In genomic region chr17:80180468-80180867, GRCm38 (mm10) we compare ENCODE assay signal across 14 mouse cellular contexts. TPM values are rescaled to one million over a fixed set of nuclear protein-coding genes. Genes with fewer than 3 reads are reported as not detected.
DNase-seq lines count a peak whose midpoint lies in the region; ATAC-seq and TF ChIP-seq lines count a peak whose summit lies in the region.
"Had no signal": no experiment of that assay in that cellular context is flagged by ENCODE, and none has a peak within 500 bp of the region (broad histone marks: within the 10 kb centered on the region; RNA-seq: fewer than 3 reads in every experiment).

No protein-coding gene starts in this region.

- no peak overlapping the region for H3K4me3 ChIP-seq in forebrain, embryonic 12.5 days (replicated peaks)
- no peak overlapping the region for H3K4me3 ChIP-seq in forebrain, postnatal 0 days (ENCODE audit: low read depth, low read length)
- H3K4me3 ChIP-seq in liver, embryonic 11.5 days (ENCODE audit: low read depth, low read length), result no peak overlapping the region
- no peak overlapping the region for H3K4me3 ChIP-seq in hindbrain, embryonic 15.5 days
- no peak overlapping the region for H3K4me3 ChIP-seq in neural tube, embryonic 13.5 days
- H3K4me3 ChIP-seq: heart, adult 2 months; liver, embryonic 15.5 days had no signal

- H3K4me1 ChIP-seq in forebrain, embryonic 12.5 days, result no peaks in the 10 kb centered on the region
- H3K4me1 ChIP-seq in forebrain, postnatal 0 days (ENCODE audit: insufficient read depth), result no peaks in the 10 kb centered on the region; the same call in 1 of the 2 replicates
- H3K4me1 ChIP-seq in liver, embryonic 11.5 days (replicated peaks; ENCODE audit: control insufficient read depth, insufficient read depth, low read length), result no peaks in the 10 kb centered on the region
- H3K4me1 ChIP-seq in hindbrain, embryonic 15.5 days (replicated peaks), result no peaks in the 10 kb centered on the region
- H3K4me1 ChIP-seq in neural tube, embryonic 13.5 days (replicated peaks), result no peaks in the 10 kb centered on the region
- H3K4me1 ChIP-seq: liver, embryonic 15.5 days had no signal

- H3K36me3 ChIP-seq in forebrain, embryonic 12.5 days (replicated peaks), result no peaks in the 10 kb centered on the region
- H3K36me3 ChIP-seq in forebrain, postnatal 0 days (ENCODE audit: insufficient read depth), result no peaks in the 10 kb centered on the region
- H3K36me3 ChIP-seq in liver, embryonic 11.5 days (ENCODE audit: control insufficient read depth, insufficient read depth, low read length), result no peaks in the 10 kb centered on the region
- no peaks in the 10 kb centered on the region for H3K36me3 ChIP-seq in hindbrain, embryonic 15.5 days
- no peaks in the 10 kb centered on the region for H3K36me3 ChIP-seq in neural tube, embryonic 13.5 days
- H3K36me3 ChIP-seq: liver, embryonic 15.5 days had no signal

- no peak overlapping the region for H3K27ac ChIP-seq in forebrain, embryonic 12.5 days
- H3K27ac ChIP-seq in forebrain, postnatal 0 days (ENCODE audit: low read depth, low read length), result no peak overlapping the region
- H3K27ac ChIP-seq in liver, embryonic 11.5 days (ENCODE audit: low read depth, low read length), result no peak overlapping the region
- no peak overlapping the region for H3K27ac ChIP-seq in hindbrain, embryonic 15.5 days (replicated peaks)
- H3K27ac ChIP-seq in neural tube, embryonic 13.5 days (replicated peaks), result no peak overlapping the region
- H3K27ac ChIP-seq: heart, adult 2 months; liver, embryonic 15.5 days had no signal

- H3K9me3 ChIP-seq in forebrain, embryonic 12.5 days, result no peaks in the 10 kb centered on the region
- no peaks in the 10 kb centered on the region for H3K9me3 ChIP-seq in forebrain, postnatal 0 days (ENCODE audit: low read length)
- no peaks in the 10 kb centered on the region for H3K9me3 ChIP-seq in liver, embryonic 11.5 days (ENCODE audit: control insufficient read depth, low read length)
- H3K9me3 ChIP-seq in hindbrain, embryonic 15.5 days, result no peaks in the 10 kb centered on the region
- no peaks in the 10 kb centered on the region for H3K9me3 ChIP-seq in neural tube, embryonic 13.5 days
- H3K9me3 ChIP-seq: liver, embryonic 15.5 days had no signal

- no peak for TF ChIP-seq CTCF in forebrain, postnatal 0 days (IDR thresholded peaks at IDR 0.05; ENCODE audit: low read depth)

- no peak overlapping the region for H3K9ac ChIP-seq in forebrain, embryonic 12.5 days
- H3K9ac ChIP-seq in forebrain, postnatal 0 days, result no peak overlapping the region
- H3K9ac ChIP-seq in liver, embryonic 11.5 days (ENCODE audit: low read depth, low read length), result no peak overlapping the region
- H3K9ac ChIP-seq in hindbrain, embryonic 15.5 days, result no peak overlapping the region
- no peak overlapping the region for H3K9ac ChIP-seq in neural tube, embryonic 13.5 days
- H3K9ac ChIP-seq: liver, embryonic 15.5 days had no signal

- no peaks in the 10 kb centered on the region for H3K27me3 ChIP-seq in forebrain, embryonic 12.5 days
- no peaks in the 10 kb centered on the region for H3K27me3 ChIP-seq in forebrain, postnatal 0 days (ENCODE audit: insufficient read depth, low read length)
- H3K27me3 ChIP-seq in liver, embryonic 11.5 days (replicated peaks; ENCODE audit: control insufficient read depth, insufficient read depth, low read length), result no peaks in the 10 kb centered on the region
- no peaks in the 10 kb centered on the region for H3K27me3 ChIP-seq in hindbrain, embryonic 15.5 days
- no peaks in the 10 kb centered on the region for H3K27me3 ChIP-seq in neural tube, embryonic 13.5 days
- H3K27me3 ChIP-seq: liver, embryonic 15.5 days had no signal

- no peak for DNase-seq in forebrain, postnatal 0 days
- DNase-seq in liver, embryonic 11.5 days (ENCODE audit: low spot score), result no peak
- no peak for DNase-seq in liver
- DNase-seq in layer of hippocampus, postnatal 14 days (ENCODE audit: low spot score in 2 of 2), result no peak
- DNase-seq in urinary bladder, adult 2 months (ENCODE audit: low spot score), result no peak

- ATAC-seq in forebrain, embryonic 12.5 days (ENCODE audit: low FRiP score), result peak; percentile 65
- no peak for ATAC-seq in forebrain, postnatal 0 days
- ATAC-seq in liver, embryonic 11.5 days (replicated peaks; ENCODE audit: low FRiP score), result peak; percentile 22; the same call in 1 of the 2 replicates
- peak; percentile 31; the same call in 1 of the 2 replicates for ATAC-seq in hindbrain, embryonic 15.5 days (ENCODE audit: low FRiP score, low read depth)
- peak; percentile 87 for ATAC-seq in neural tube, embryonic 13.5 days (ENCODE audit: low read depth)

- no peak overlapping the region for H3K4me2 ChIP-seq in forebrain, embryonic 12.5 days
- no peak overlapping the region for H3K4me2 ChIP-seq in forebrain, postnatal 0 days (ENCODE audit: low read depth)
- H3K4me2 ChIP-seq in liver, embryonic 11.5 days, result no peak overlapping the region
- H3K4me2 ChIP-seq in hindbrain, embryonic 15.5 days, result no peak overlapping the region
- H3K4me2 ChIP-seq in neural tube, embryonic 13.5 days, result no peak overlapping the region
- H3K4me2 ChIP-seq: liver, embryonic 15.5 days had no signal

RNA-seq across cellular contexts. Expression of gene Srsf7, which starts 26.6 kb away (rescaled TPM):
- 784 and 786 TPM in 2 replicates for polyA plus RNA-seq in forebrain, embryonic 12.5 days (2016; fragmentation: Nextera tagmentation; extraction: Ambion mirVana)
- total RNA-seq in forebrain, postnatal 0 days (2014; rRNA removed), result 228 and 253 TPM in 2 replicates
- 251 and 279 TPM in 2 replicates for polyA plus RNA-seq in forebrain, postnatal 0 days (2015; fragmentation: Nextera tagmentation; extraction: Ambion mirVana)
- polyA plus RNA-seq in liver, embryonic 11.5 days (2014; fragmentation: Nextera tagmentation; extraction: Ambion mirVana), result 649 and 673 TPM in 2 replicates
- polyA plus RNA-seq in hindbrain, embryonic 15.5 days (2015; fragmentation: Nextera tagmentation; extraction: Ambion mirVana), result 372 and 395 TPM in 2 replicates
- polyA plus RNA-seq in neural tube, embryonic 13.5 days (2015; fragmentation: Nextera tagmentation; extraction: Ambion mirVana), result 470 and 550 TPM in 2 replicates
- total RNA-seq in layer of hippocampus, postnatal 14 days (2021), result 100 to 1,000 TPM; 109 to 120 TPM
- polyA plus RNA-seq in urinary bladder, adult 2 months (2012; rRNA removed), result 133 and 176 TPM in 2 replicates

RNA-seq across cellular contexts. Expression of gene Ttc39d, which starts 26.8 kb away (rescaled TPM):
- polyA plus RNA-seq in forebrain, embryonic 12.5 days (2016; fragmentation: Nextera tagmentation; extraction: Ambion mirVana), result 0.10 TPM in 1 of 2 replicates, not detected in the other
- total RNA-seq in forebrain, postnatal 0 days (2014; rRNA removed), result 0.15 and 0.43 TPM in 2 replicates
- 0.05 and 0.19 TPM in 2 replicates for polyA plus RNA-seq in forebrain, postnatal 0 days (2015; fragmentation: Nextera tagmentation; extraction: Ambion mirVana)
- polyA plus RNA-seq in liver, embryonic 11.5 days (2014; fragmentation: Nextera tagmentation; extraction: Ambion mirVana), result not detected in 2 replicates
- 0.08 and 0.29 TPM in 2 replicates for polyA plus RNA-seq in hindbrain, embryonic 15.5 days (2015; fragmentation: Nextera tagmentation; extraction: Ambion mirVana)
- polyA plus RNA-seq in neural tube, embryonic 13.5 days (2015; fragmentation: Nextera tagmentation; extraction: Ambion mirVana), result not detected in 2 replicates
- total RNA-seq in layer of hippocampus, postnatal 14 days (2021), result under 1 TPM; 0.19 to 0.41 TPM
- polyA plus RNA-seq in urinary bladder, adult 2 months (2012; rRNA removed), result 0.09 TPM in 1 of 2 replicates, not detected in the other
- total RNA-seq: adrenal gland, postnatal 14 days; heart, postnatal 4 days; megakaryocyte progenitor cell, adult 5-6 weeks had no signal
- polyA plus RNA-seq: liver, embryonic 15.5 days; spleen, adult 2 months had no signal

RNA-seq across cellular contexts. Expression of gene Gemin6, which starts 43.8 kb away (rescaled TPM):
- polyA plus RNA-seq in forebrain, embryonic 12.5 days (2016; fragmentation: Nextera tagmentation; extraction: Ambion mirVana), result 37.6 and 38.5 TPM in 2 replicates
- total RNA-seq in forebrain, postnatal 0 days (2014; rRNA removed), result 13.9 and 14.0 TPM in 2 replicates
- 23.5 and 24.9 TPM in 2 replicates for polyA plus RNA-seq in forebrain, postnatal 0 days (2015; fragmentation: Nextera tagmentation; extraction: Ambion mirVana)
- 71.9 and 75.9 TPM in 2 replicates for polyA plus RNA-seq in liver, embryonic 11.5 days (2014; fragmentation: Nextera tagmentation; extraction: Ambion mirVana)
- polyA plus RNA-seq in hindbrain, embryonic 15.5 days (2015; fragmentation: Nextera tagmentation; extraction: Ambion mirVana), result 17.6 and 23.8 TPM in 2 replicates
- 21.5 and 23.7 TPM in 2 replicates for polyA plus RNA-seq in neural tube, embryonic 13.5 days (2015; fragmentation: Nextera tagmentation; extraction: Ambion mirVana)
- 1 to 10 TPM; 3.9 to 4.7 TPM for total RNA-seq in layer of hippocampus, postnatal 14 days (2021)
- polyA plus RNA-seq in urinary bladder, adult 2 months (2012; rRNA removed), result 8.1 and 8.9 TPM in 2 replicates

RNA-seq across cellular contexts. Expression of gene Galm, which starts 53.2 kb away (rescaled TPM):
- 9.6 and 12.3 TPM in 2 replicates for polyA plus RNA-seq in forebrain, embryonic 12.5 days (2016; fragmentation: Nextera tagmentation; extraction: Ambion mirVana)
- 2.0 and 2.2 TPM in 2 replicates for total RNA-seq in forebrain, postnatal 0 days (2014; rRNA removed)
- polyA plus RNA-seq in forebrain, postnatal 0 days (2015; fragmentation: Nextera tagmentation; extraction: Ambion mirVana), result 1.7 and 2.0 TPM in 2 replicates
- polyA plus RNA-seq in liver, embryonic 11.5 days (2014; fragmentation: Nextera tagmentation; extraction: Ambion mirVana), result 16.7 and 18.7 TPM in 2 replicates
- polyA plus RNA-seq in hindbrain, embryonic 15.5 days (2015; fragmentation: Nextera tagmentation; extraction: Ambion mirVana), result 2.1 and 2.2 TPM in 2 replicates
- 2.0 and 2.1 TPM in 2 replicates for polyA plus RNA-seq in neural tube, embryonic 13.5 days (2015; fragmentation: Nextera tagmentation; extraction: Ambion mirVana)
- 1 to 10 TPM; 4.0 to 5.0 TPM for total RNA-seq in layer of hippocampus, postnatal 14 days (2021)
- polyA plus RNA-seq in urinary bladder, adult 2 months (2012; rRNA removed), result 10.7 and 12.7 TPM in 2 replicates
